Mouse (Mus musculus) heart, embryonic 14.5 days (tissue): Measurements from ENCODE around the gene Zdhhc20. TPM values are rescaled to one million over a fixed set of nuclear protein-coding genes. Genes with fewer than 3 reads are reported as not detected.

Source experiments
- ATAC-seq: fragments of 200-750 bp; cut with Nextera tagmentation; 2 replicates; pipeline ENCODE4 v1.8.0; 2017; ENCODE audit warnings: low read depth, moderate TSS enrichment; ENCODE audit not compliant: insufficient number of reproducible peaks, insufficient read depth, low FRiP score
- H3K27ac ChIP-seq, 2 experiments: fragments of 200-500 bp in 1 of 2; fragments of 300-500 bp in 1 of 2; sonication (generic) in 1 of 2; replicated peaks in 1 of 2; 2 replicates each; pipeline ENCODE4 v1.5.1; 2012 to 2014; ENCODE audit warnings: low read depth in 2 of 2, low read length in 2 of 2, control low read depth in 1 of 2, mild to moderate bottlenecking in 1 of 2, mixed read lengths in 1 of 2; ENCODE audit not compliant: control insufficient read depth in 1 of 2, insufficient read depth in 1 of 2
- H3K27me3 ChIP-seq: fragments of 300-500 bp; sonication (generic); 2 replicates; pipeline ENCODE4 v1.6.1; 2014; ENCODE audit warnings: mild to moderate bottlenecking, low read length, control low read depth; ENCODE audit not compliant: control insufficient read depth, insufficient read depth
- H3K36me3 ChIP-seq: fragments of 300-500 bp; sonication (generic); 2 replicates; pipeline ENCODE4 v1.6.1; 2014; ENCODE audit warnings: mild to moderate bottlenecking, control low read depth, low read length, mixed read lengths; ENCODE audit not compliant: control insufficient read depth, insufficient read depth
- H3K4me1 ChIP-seq, 2 experiments: fragments of 200-500 bp in 1 of 2; fragments of 300-500 bp in 1 of 2; sonication (generic) in 1 of 2; 2 replicates each; pipeline ENCODE4 v1.6.1; 2012 to 2014; ENCODE audit warnings: low read length in 2 of 2, control low read depth in 1 of 2, mixed read lengths in 1 of 2; ENCODE audit not compliant: control insufficient read depth in 2 of 2, insufficient read depth in 2 of 2
- H3K4me2 ChIP-seq: fragments of 300-500 bp; sonication (generic); 2 replicates; pipeline ENCODE4 v1.6.1; 2014; ENCODE audit warnings: mild to moderate bottlenecking, low read length
- H3K4me3 ChIP-seq, 2 experiments: fragments of 200-500 bp in 1 of 2; fragments of 300-500 bp in 1 of 2; sonication (generic) in 1 of 2; 2 replicates each; pipeline ENCODE4 v1.5.1; 2012 to 2014; ENCODE audit warnings: low read length in 2 of 2, mild to moderate bottlenecking in 2 of 2, control low read depth in 1 of 2, low read depth in 1 of 2, moderate library complexity in 1 of 2; ENCODE audit not compliant: control insufficient read depth in 1 of 2, insufficient read depth in 1 of 2
- H3K9ac ChIP-seq: fragments of 300-500 bp; sonication (generic); 2 replicates; pipeline ENCODE4 v1.6.1; 2014; ENCODE audit warnings: mild to moderate bottlenecking, low read length
- H3K9me3 ChIP-seq: fragments of 300-500 bp; sonication (generic); 2 replicates; pipeline ENCODE4 v1.6.1; 2016; ENCODE audit warnings: low read length, control low read depth; ENCODE audit not compliant: control insufficient read depth
- WGBS: fragments of 180-500 bp; shearing (Covaris S2); extraction: QIAGEN DNeasy Blood & Tissue Kit; methylation state at CpG from one replicate; pipeline ENCODE4 v1.1.7; 2014; 5-methylcytosine and 5-hydroxymethylcytosine counted together
- polyA plus RNA-seq: library from polyadenylated mRNA; unstranded; fragments of >200 nt; fragmentation: Nextera tagmentation; extraction: Ambion mirVana; gene quantifications from 2 replicates; pipeline ENCODE4 v1.2.1, GENCODE M21; 2014

Zdhhc20 gene
- polyA plus RNA-seq, 1 experiment from 2014 or later = 38.0 TPM

- 61% methylated on average over 8 of the region's 8 CpGs for WGBS
- H3K27ac ChIP-seq = peak overlapping the region; percentile 15 to 45; a peak in 1 of 4 replicates
- H3K9me3 ChIP-seq = no peaks in the 10 kb centered on the region
- ATAC-seq = no peak
- peaks cover 2 to 17% of the 10 kb centered on the region in 2 experiments for H3K4me1 ChIP-seq
- no peaks in the 10 kb centered on the region for H3K36me3 ChIP-seq
- H3K4me2 ChIP-seq = no peak overlapping the region
- no peak overlapping the region for H3K9ac ChIP-seq
- no peaks in the 10 kb centered on the region for H3K27me3 ChIP-seq
- H3K4me3 ChIP-seq = no peak overlapping the region
Measured at GRCm38 (mm10) chr14:57887171-57887570, 2.9 kb downstream of the Zdhhc20 start.

DNA sequence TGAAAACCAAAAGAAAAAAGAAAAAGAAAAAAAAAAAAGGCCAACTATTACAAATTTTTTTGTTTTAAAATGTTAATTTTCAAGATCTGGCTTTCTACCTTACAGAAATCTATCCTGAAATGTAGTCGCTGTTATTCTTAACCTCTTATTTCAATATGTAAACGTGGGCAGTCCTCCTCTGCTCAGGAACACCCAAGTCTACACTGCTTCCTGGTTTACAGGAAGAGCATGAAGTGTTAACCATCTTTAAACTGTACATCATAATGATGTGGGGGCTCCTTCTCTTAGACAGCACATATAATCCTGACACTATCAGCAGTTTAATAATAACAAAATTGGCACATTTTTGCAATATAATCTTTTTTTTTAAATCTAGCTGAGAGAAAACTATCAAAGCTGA lies 4.0 kb downstream of the Zdhhc20 start:
- no peak overlapping the region for H3K4me3 ChIP-seq
- 74% methylated on average over 2 of the region's 2 CpGs for WGBS
- no peaks in the 10 kb centered on the region for H3K36me3 ChIP-seq
- no peak overlapping the region for H3K27ac ChIP-seq
- ATAC-seq = no peak
- H3K4me2 ChIP-seq = no peak overlapping the region
- no peak overlapping the region for H3K9ac ChIP-seq
- H3K4me1 ChIP-seq = peaks cover 2 to 28% of the 10 kb centered on the region in 2 experiments
- H3K27me3 ChIP-seq = no peaks in the 10 kb centered on the region
- no peaks in the 10 kb centered on the region for H3K9me3 ChIP-seq

GRCm38 (mm10) chr14:57883341-57883740 lies 6.7 kb downstream of the Zdhhc20 start:
- Histone ChIP-seq H3K4me1 (peaks cover 0 to 26% of the 10 kb centered on the region in 2 experiments; a peak in 3 of 4 replicates), H3K36me3 (no peaks in the 10 kb centered on the region), H3K4me2 (no peak overlapping the region), H3K4me3 (no peak overlapping the region), H3K9ac (no peak overlapping the region), H3K27me3 (no peaks in the 10 kb centered on the region), H3K9me3 (no peaks in the 10 kb centered on the region), H3K27ac (peak overlapping the region in 1 of 2 experiments; percentile 88; a peak in 1 of 4 replicates)
- ATAC-seq = no peak
- WGBS = 93% methylated on average over 3 of the region's 3 CpGs

GRCm38 (mm10) chr14:57882720-57883119 lies 7.4 kb downstream of the Zdhhc20 start:
- Histone ChIP-seq H3K4me2 (no peak overlapping the region), H3K36me3 (no peaks in the 10 kb centered on the region), H3K4me1 (peaks cover 0 to 26% of the 10 kb centered on the region in 2 experiments; a peak in 3 of 4 replicates), H3K9ac (0 out of 2 replicates have a peak overlapping the region, but pooled peaks have one; percentile 17), H3K27ac (peak overlapping the region in 1 of 2 experiments; percentile 88; a peak in 3 of 4 replicates), H3K9me3 (no peaks in the 10 kb centered on the region), H3K4me3 (no peak overlapping the region), H3K27me3 (no peaks in the 10 kb centered on the region)
- WGBS = 60% methylated on average over 4 of the region's 4 CpGs
- ATAC-seq = no peak

GRCm38 (mm10) chr14:57881793-57882192 lies 8.3 kb downstream of the Zdhhc20 start:
- peak overlapping the region; percentile 65 to 88 for H3K27ac ChIP-seq
- peak overlapping the region; percentile 14 for H3K4me2 ChIP-seq
- no peaks in the 10 kb centered on the region for H3K9me3 ChIP-seq
- no peak overlapping the region for H3K4me3 ChIP-seq
- no peaks in the 10 kb centered on the region for H3K27me3 ChIP-seq
- H3K9ac ChIP-seq = peak overlapping the region; percentile 57
- H3K36me3 ChIP-seq = peaks cover 3% of the 10 kb centered on the region; the same call in 1 of the 2 replicates
- 10% methylated on average over 4 of the region's 4 CpGs for WGBS
- H3K4me1 ChIP-seq = peaks cover 0 to 26% of the 10 kb centered on the region in 2 experiments; a peak in 3 of 4 replicates
- ATAC-seq = peak; percentile 88

- Histone ChIP-seq H3K4me2 (no peak overlapping the region), H3K4me3 (no peak overlapping the region), H3K27me3 (no peaks in the 10 kb centered on the region), H3K4me1 (peaks cover 0 to 26% of the 10 kb centered on the region in 2 experiments; a peak in 3 of 4 replicates), H3K9me3 (no peaks in the 10 kb centered on the region), H3K27ac (peak overlapping the region; percentile 61 to 88; a peak in 3 of 4 replicates), H3K9ac (peak overlapping the region; percentile 57; the same call in 1 of the 2 replicates), H3K36me3 (peaks cover 6% of the 10 kb centered on the region; the same call in 1 of the 2 replicates)
- no peak for ATAC-seq
Measured at GRCm38 (mm10) chr14:57881074-57881473, 9.0 kb downstream of the Zdhhc20 start.

DNA sequence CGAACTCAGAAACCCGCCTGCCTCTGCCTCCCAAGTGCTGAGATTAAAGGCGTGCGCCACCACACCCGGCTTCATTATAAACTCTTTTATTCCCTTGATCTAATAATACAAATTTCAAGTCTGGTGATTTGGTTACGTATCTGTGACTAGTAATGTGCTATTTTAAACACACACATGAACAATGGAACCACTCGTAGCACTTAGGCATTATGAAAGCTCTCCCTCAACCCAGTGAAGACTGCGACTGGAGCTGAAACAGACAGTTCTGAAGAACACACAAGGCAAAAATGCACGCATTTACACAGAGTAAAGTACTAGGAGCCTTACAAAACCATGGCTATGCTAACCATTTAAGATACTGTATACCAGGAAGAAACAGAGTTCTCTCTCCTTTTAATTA lies 12.2 kb downstream of the Zdhhc20 start:
- H3K27me3 ChIP-seq = no peaks in the 10 kb centered on the region
- no peak overlapping the region for H3K4me3 ChIP-seq
- 64% methylated on average over 9 of the region's 9 CpGs for WGBS
- H3K4me2 ChIP-seq = no peak overlapping the region
- no peaks in the 10 kb centered on the region for H3K9me3 ChIP-seq
- peaks cover 0 to 25% of the 10 kb centered on the region in 2 experiments; a peak in 3 of 4 replicates for H3K4me1 ChIP-seq
- ATAC-seq = no peak
- H3K27ac ChIP-seq = 0 out of 4 replicates have a peak overlapping the region, but pooled peaks of 1 of the 2 experiments have one; percentile 44
- H3K36me3 ChIP-seq = peaks cover 21% of the 10 kb centered on the region
- H3K9ac ChIP-seq = no peak overlapping the region
